Mouse (Mus musculus): ENCODE results near the gene Hrg.
"Not testable (repeated sequence)": the region's sequence is repeated elsewhere in the genome, so short reads cannot be mapped to it uniquely, and the experiment has no call there.

The Hrg gene

DNA sequence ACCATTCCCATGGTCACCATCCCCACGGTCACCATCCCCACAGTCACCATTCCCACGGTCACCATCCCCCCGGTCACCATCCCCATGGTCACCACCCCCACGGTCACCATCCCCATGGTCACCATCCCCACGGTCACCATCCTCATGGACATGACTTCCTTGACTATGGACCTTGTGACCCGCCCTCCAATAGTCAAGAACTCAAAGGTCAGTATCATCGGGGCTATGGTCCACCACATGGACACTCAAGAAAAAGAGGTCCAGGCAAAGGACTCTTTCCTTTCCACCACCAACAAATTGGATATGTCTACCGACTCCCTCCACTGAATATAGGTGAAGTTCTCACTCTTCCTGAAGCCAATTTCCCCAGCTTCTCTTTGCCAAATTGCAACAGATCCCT lies 10.2 kb downstream of the Hrg start:
- DNase-seq: no peak

GRCm38 (mm10) chr16:22962256-22962655 lies 11.4 kb downstream of the Hrg start:
- no peak for DNase-seq

DNA sequence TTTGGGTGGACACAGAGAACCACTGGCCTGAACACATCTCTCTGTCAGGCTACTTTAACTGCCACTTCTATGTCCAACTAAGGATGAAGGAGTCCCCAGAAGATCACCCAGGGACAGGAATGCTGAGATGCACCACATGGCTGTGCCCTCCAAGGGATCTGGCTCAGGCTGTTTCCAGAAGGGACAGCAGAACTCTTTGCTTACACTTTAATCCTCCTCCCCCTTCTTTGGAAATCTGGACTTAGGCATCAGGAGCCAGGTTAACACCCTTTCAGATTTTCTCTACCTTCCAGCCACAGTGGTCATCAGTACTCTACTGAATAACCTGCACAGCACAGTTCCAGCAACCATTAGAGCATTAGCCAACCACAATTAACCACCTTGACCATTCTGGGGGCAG lies 12.4 kb downstream of the Hrg start:
- no peak for DNase-seq

GRCm38 (mm10) chr16:22967383-22968030 lies 16.6 kb downstream of the Hrg start:
- no peak for DNase-seq

DNA sequence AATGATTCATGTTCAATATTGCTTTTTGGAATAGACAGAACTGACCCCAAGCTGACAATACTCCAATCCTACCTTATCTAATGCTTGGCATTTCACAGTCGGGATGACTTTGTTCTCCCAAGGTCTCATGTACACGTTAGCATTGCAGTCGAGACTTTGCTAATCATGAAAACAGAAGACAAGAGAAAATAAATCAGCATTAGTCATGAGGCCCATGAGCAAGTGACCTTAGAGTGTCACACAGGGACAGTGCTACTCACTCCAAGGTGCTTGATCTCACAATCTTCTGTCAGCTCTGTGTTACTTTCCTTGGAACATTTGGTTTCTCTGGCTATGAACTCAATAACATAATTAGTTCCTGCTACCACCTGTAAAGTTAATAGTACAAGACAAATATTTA lies 46.1 kb downstream of the Hrg start:
- not testable (repeated sequence) for DNase-seq
